Mouse (Mus musculus) kidney, postnatal 25 days (tissue): Measurements from ENCODE around the gene 4930467E23Rik.
"Not testable (repeated sequence)": the region's sequence is repeated elsewhere in the genome, so short reads cannot be mapped to it uniquely, and the experiment has no call there.

ENCODE experiments used
- DNase-seq, 2 experiments: peaks; one replicate each; pipeline ENCODE4 v3.0.0; 2021; ENCODE audit warnings: mixed read lengths in 2 of 2

The 4930467E23Rik gene

GRCm38 (mm10) chr8:19781328-19782114, 52.1 kb downstream of the 4930467E23Rik start:
- DNase-seq, result peak in 1 of 2 experiments; percentile 60

DNA sequence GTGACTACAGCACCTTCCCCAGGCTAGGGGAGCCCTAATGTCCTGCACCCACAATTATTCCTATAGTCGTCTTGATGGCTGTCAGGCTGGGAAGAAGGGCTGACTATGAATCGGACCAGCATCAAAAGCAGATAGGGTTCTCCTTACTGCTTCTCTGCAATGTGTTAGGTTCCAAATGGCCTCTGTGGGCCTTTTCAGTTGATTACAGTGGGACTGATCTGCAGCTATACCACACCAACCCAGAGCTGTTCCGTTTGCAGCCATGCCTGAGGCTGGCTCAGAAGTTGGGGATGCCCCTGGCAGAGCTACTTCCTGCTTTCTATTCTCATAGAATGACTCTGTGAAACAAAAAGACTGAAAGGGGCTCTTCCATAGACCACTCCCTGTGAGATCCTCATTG, 53.4 kb downstream of the 4930467E23Rik start:
- peak in 1 of 2 experiments; percentile 38 for DNase-seq

DNA sequence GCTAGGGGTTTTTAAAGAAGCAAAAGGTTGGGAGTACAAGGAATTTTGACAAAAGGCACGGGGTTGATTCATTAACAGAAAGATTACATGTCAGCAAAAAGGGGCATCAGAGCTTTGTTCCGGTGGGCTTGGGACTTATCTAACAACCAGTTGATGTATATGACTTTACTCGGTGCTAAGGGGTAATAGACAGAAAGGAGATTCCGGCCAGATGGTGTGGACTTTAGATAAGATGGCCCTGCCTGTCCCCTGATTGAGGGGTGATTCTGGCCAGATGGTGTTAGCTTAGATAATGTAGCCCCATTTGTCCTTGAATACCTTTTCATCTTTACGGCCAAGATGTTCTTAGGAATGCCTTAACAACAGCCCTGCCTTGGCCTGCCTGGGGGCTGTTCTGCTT, 54.5 kb downstream of the 4930467E23Rik start:
- not testable (repeated sequence) for DNase-seq

- DNase-seq, result peak; percentile 97 to 98
These were observed 55.4 kb downstream of the 4930467E23Rik start for GRCm38 (mm10) chr8:19784554-19785364.

GRCm38 (mm10) chr8:19792696-19793095, 63.3 kb downstream of the 4930467E23Rik start:
- DNase-seq, result not testable (repeated sequence)
